Mouse (Mus musculus) lung, postnatal 25 days (tissue): ENCODE results near the gene Olfr835.

Experiments used
- DNase-seq: peaks from one replicate; pipeline ENCODE4 v3.0.0; 2022; ENCODE audit warnings: low spot score

Olfr835 gene

DNA sequence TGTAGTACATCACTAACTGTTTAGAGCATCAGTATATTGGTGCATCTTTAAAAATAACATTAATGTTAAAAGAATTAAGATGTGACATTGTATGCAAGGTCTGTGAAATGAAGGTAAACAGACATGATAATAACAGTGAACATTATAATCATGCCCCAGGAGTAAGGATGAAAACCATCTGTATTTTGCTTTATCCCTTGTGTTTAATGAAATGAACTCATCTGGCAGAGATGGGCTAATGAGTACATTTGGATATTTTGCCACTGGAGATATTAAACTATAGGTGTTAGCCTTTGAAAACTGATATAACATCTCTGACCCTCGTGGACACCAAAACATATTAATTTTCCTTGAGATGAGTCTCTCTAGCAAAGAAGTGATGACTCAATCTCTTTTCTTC, at the start of gene Olfr835:
Olfr835 (plus strand) TSS at position 301 of the 400 bp plus-strand sequence.
- no peak for DNase-seq

DNA sequence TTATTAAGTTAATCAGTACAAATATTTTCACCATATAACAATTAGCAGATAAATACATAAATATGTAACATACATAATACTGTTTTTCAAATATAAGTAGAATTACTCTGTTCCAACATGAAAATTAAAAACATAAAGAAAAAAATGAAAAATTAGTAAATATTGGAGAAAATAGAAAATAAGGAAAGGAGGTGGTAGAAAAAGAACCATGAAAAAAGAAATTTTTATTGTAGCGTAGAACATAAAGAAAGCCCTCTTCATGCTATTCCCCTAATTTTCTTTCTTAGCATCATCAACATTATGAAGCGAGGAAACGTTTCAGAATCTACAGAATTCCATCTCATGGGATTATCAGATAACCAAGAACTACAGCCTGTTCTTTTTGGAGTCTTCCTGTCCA, 44.8 kb upstream of the Olfr835 start, which contains the start of gene Olfr834:
Olfr834 (plus strand) TSS at position 301 of the 400 bp plus-strand sequence.
- DNase-seq = no peak

DNA sequence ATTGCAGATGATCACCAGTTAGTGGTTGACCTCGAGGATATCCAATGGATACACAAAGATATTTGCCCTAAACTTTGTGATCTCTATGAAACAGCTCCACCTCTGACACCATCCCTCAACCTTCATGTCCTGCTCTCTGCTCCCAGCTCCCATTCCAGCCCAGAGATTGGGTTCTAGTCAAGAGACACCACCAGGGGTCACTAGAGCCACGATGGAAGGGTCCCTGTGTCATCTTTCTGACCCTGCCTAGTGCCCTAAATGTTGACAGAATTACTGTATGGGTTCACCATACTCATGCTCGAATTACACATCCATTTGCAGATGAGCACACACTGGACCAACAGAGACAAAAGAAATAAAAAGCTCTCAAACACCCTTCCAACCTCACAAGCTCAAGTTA, 52.5 kb downstream of the Olfr835 start:
- DNase-seq = no peak
